Mouse (Mus musculus): Measurements from ENCODE around the gene Zfp334. TPM values are rescaled to one million over a fixed set of nuclear protein-coding genes. Genes with fewer than 3 reads are reported as not detected.

The Zfp334 gene
- polyA plus RNA-seq, 1 experiment from 2014 or later, result 9.2 TPM

Other genes starting within 250 kb of the Zfp334 start
- 0.11 and 0.12 TPM in 2 replicates for gene Cdh22, start 153.4 kb downstream of the Zfp334 start, polyA plus RNA-seq (2014; fragmentation: Nextera tagmentation; extraction: Ambion mirVana)
- 50.5 and 52.4 TPM in 2 replicates for gene Slc35c2, start 100.4 kb downstream of the Zfp334 start, polyA plus RNA-seq (2014; fragmentation: Nextera tagmentation; extraction: Ambion mirVana)
- 66.3 and 75.7 TPM in 2 replicates for gene Elmo2, start 61.8 kb downstream of the Zfp334 start, polyA plus RNA-seq (2014; fragmentation: Nextera tagmentation; extraction: Ambion mirVana)
- 0.72 and 1.5 TPM in 2 replicates for gene Zfp663, start 19.5 kb downstream of the Zfp334 start, polyA plus RNA-seq (2014; fragmentation: Nextera tagmentation; extraction: Ambion mirVana)
- gene Ocstamp, start 12.1 kb upstream of the Zfp334 start, polyA plus RNA-seq (2014; fragmentation: Nextera tagmentation; extraction: Ambion mirVana), result 0.23 and 0.32 TPM in 2 replicates
- 0.09 and 0.12 TPM in 2 replicates for gene Slc13a3, start 85.0 kb upstream of the Zfp334 start, polyA plus RNA-seq (2014; fragmentation: Nextera tagmentation; extraction: Ambion mirVana)
- 35.4 and 37.1 TPM in 2 replicates for gene Trp53rka, start 105.1 kb upstream of the Zfp334 start, polyA plus RNA-seq (2014; fragmentation: Nextera tagmentation; extraction: Ambion mirVana)
- 4.6 and 4.7 TPM in 2 replicates for gene Slc2a10, start 115.5 kb upstream of the Zfp334 start, polyA plus RNA-seq (2014; fragmentation: Nextera tagmentation; extraction: Ambion mirVana)
- 0.54 and 0.85 TPM in 2 replicates for gene Eya2, start 206.8 kb upstream of the Zfp334 start, polyA plus RNA-seq (2014; fragmentation: Nextera tagmentation; extraction: Ambion mirVana)

Data from intestine, embryonic 14.5 days (tissue).